Comparison of ENCODE assay signal across 8 mouse cellular contexts in the genomic region with DNA sequence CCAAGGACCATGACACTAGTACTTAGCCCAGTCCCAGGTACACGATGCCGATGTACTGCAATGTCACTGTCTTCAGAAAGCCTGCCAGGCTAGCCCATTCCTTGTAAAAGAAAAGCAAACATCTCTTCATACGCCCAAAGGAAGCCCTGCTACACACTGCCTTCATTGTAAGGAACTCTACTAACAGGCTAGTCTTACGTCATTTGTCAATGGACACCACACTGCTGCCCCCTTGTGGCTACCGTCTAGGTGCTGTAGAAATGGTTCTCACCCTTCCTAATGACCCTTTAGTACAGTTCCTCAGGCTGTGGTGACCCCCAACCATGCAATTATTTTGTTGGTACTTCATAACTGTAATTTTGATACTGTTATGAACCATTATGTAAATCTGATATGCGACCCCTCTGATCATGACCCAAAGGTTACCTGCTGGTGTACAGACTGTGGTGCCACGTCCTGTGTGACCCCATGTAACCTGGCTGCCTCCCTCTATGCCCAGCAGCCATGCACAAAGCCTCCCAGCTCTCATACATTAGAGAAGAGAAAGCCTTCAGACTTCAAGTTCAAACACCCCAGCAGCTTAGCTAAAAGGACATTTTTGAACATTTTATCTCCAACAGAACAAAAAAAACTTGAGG. TPM values are rescaled to one million over a fixed set of nuclear protein-coding genes. Genes with fewer than 3 reads are reported as not detected.
DNase-seq lines count a peak whose midpoint lies in the region; ATAC-seq and TF ChIP-seq lines count a peak whose summit lies in the region.

No protein-coding gene starts in this region.

- no peak overlapping the region for H3K4me3 ChIP-seq in kidney, embryonic 15.5 days (replicated peaks)
- no peak overlapping the region for H3K4me3 ChIP-seq in liver, embryonic 11.5 days (ENCODE audit: low read depth, low read length)
- no peak overlapping the region for H3K4me3 ChIP-seq in stomach, postnatal 0 days (ENCODE audit: low read depth, low read length)

- no peak for TF ChIP-seq EP300 in stomach, postnatal 0 days (optimal IDR thresholded peaks at IDR 0.05)

- peaks cover 96% of the 10 kb centered on the region for H3K36me3 ChIP-seq in kidney, embryonic 15.5 days
- peaks cover 66% of the 10 kb centered on the region for H3K36me3 ChIP-seq in liver, embryonic 11.5 days (ENCODE audit: control insufficient read depth, insufficient read depth, low read length)
- H3K36me3 ChIP-seq in stomach, postnatal 0 days (ENCODE audit: control insufficient read depth, insufficient read depth, low read length) = peaks cover 49% of the 10 kb centered on the region

- no peak overlapping the region for H3K4me2 ChIP-seq in kidney, embryonic 15.5 days
- no peak overlapping the region for H3K4me2 ChIP-seq in liver, embryonic 11.5 days
- H3K4me2 ChIP-seq in stomach, postnatal 0 days (replicated peaks; ENCODE audit: low read depth) = no peak overlapping the region

- no peak overlapping the region for H3K27ac ChIP-seq in kidney, embryonic 15.5 days
- no peak overlapping the region for H3K27ac ChIP-seq in liver, embryonic 11.5 days (ENCODE audit: low read depth, low read length)
- no peak overlapping the region for H3K27ac ChIP-seq in stomach, postnatal 0 days (replicated peaks)

- H3K4me1 ChIP-seq in kidney, embryonic 15.5 days = no peaks in the 10 kb centered on the region
- no peaks in the 10 kb centered on the region for H3K4me1 ChIP-seq in liver, embryonic 11.5 days (replicated peaks; ENCODE audit: control insufficient read depth, insufficient read depth, low read length)
- no peaks in the 10 kb centered on the region for H3K4me1 ChIP-seq in stomach, postnatal 0 days (replicated peaks; ENCODE audit: control insufficient read depth, insufficient read depth)

- no peak overlapping the region for H3K9ac ChIP-seq in kidney, embryonic 15.5 days
- H3K9ac ChIP-seq in liver, embryonic 11.5 days (ENCODE audit: low read depth, low read length) = no peak overlapping the region
- no peak overlapping the region for H3K9ac ChIP-seq in stomach, postnatal 0 days (ENCODE audit: low read length)

- peak; percentile 72 for DNase-seq in A20 (ENCODE audit: low read depth, low spot score)
- DNase-seq in WW6 (ENCODE audit: low read depth, low spot score) = peak; percentile 22
- peak; percentile 58 to 71 for DNase-seq in gastrocnemius, postnatal 36 days
- DNase-seq in liver, embryonic 11.5 days (ENCODE audit: low spot score) = peak; percentile 56
- peak; percentile 60 to 71 for DNase-seq in natural killer cell, adult 2 months (ENCODE audit: low spot score in 2 of 2)
- peak; percentile 87 for DNase-seq in stomach, postnatal 0 days (ENCODE audit: low spot score)

- intact Hi-C loops in gastrocnemius, postnatal 36 days (cut with DNase I) = loop anchor here (5.0 kb wide), 1 partner anchor 33 kb away; no protein-coding TSS in a partner anchor

- no peaks in the 10 kb centered on the region for H3K9me3 ChIP-seq in kidney, embryonic 15.5 days (replicated peaks)
- H3K9me3 ChIP-seq in liver, embryonic 11.5 days (ENCODE audit: control insufficient read depth, low read length) = no peaks in the 10 kb centered on the region
- no peaks in the 10 kb centered on the region for H3K9me3 ChIP-seq in stomach, postnatal 0 days (ENCODE audit: control insufficient read depth, low read length)

- H3K27me3 ChIP-seq in kidney, embryonic 15.5 days = no peaks in the 10 kb centered on the region
- no peaks in the 10 kb centered on the region for H3K27me3 ChIP-seq in liver, embryonic 11.5 days (replicated peaks; ENCODE audit: control insufficient read depth, insufficient read depth, low read length)
- no peaks in the 10 kb centered on the region for H3K27me3 ChIP-seq in stomach, postnatal 0 days (ENCODE audit: control insufficient read depth, insufficient read depth, low read length)

- ATAC-seq in common myeloid progenitor, adult 5-6 weeks (replicated peaks; ENCODE audit: low read depth, poor library complexity, severe bottlenecking) = peak; percentile 91
- ATAC-seq in kidney, embryonic 15.5 days (replicated peaks; ENCODE audit: low FRiP score) = peak; percentile 43; the same call in 1 of the 2 replicates
- peak; percentile 74 for ATAC-seq in liver, embryonic 11.5 days (replicated peaks; ENCODE audit: low FRiP score)
- ATAC-seq in stomach, postnatal 0 days (ENCODE audit: low FRiP score, low TSS enrichment) = peak; percentile 79

- peak; percentile 93 for TF ChIP-seq CTCF in stomach, postnatal 0 days (IDR thresholded peaks at IDR 0.05; ENCODE audit: low read depth)

- WGBS in kidney, embryonic 15.5 days = 61% methylated on average over 7 of the region's 7 CpGs
- 68% methylated on average over 7 of the region's 7 CpGs for WGBS in liver, embryonic 11.5 days
- 57% methylated on average over 7 of the region's 7 CpGs for WGBS in stomach, postnatal 0 days

RNA-seq across cellular contexts. Expression of gene Erfe, which starts 14.3 kb away (rescaled TPM):
- 0.58 and 0.73 TPM in 2 replicates for total RNA-seq in common myeloid progenitor, adult 5-6 weeks (2017)
- total RNA-seq in gastrocnemius, postnatal 36 days (2021) = 1 to 10 TPM; 1.8 to 2.1 TPM
- 1.9 and 2.0 TPM in 2 replicates for polyA plus RNA-seq in kidney, embryonic 15.5 days (2015; fragmentation: Nextera tagmentation; extraction: Ambion mirVana)
- polyA plus RNA-seq in liver, embryonic 11.5 days (2014; fragmentation: Nextera tagmentation; extraction: Ambion mirVana) = 3.1 and 4.1 TPM in 2 replicates
- 1.2 and 1.5 TPM in 2 replicates for polyA plus RNA-seq in stomach, postnatal 0 days (2015; fragmentation: Nextera tagmentation; extraction: Ambion mirVana)

RNA-seq across cellular contexts. Expression of gene Ilkap, which starts 18.0 kb away (rescaled TPM):
- total RNA-seq in common myeloid progenitor, adult 5-6 weeks (2017) = 123 and 126 TPM in 2 replicates
- 10 to 100 TPM; 33.2 TPM for total RNA-seq in gastrocnemius, postnatal 36 days (2021)
- polyA plus RNA-seq in kidney, embryonic 15.5 days (2015; fragmentation: Nextera tagmentation; extraction: Ambion mirVana) = 132 and 141 TPM in 2 replicates
- polyA plus RNA-seq in liver, embryonic 11.5 days (2014; fragmentation: Nextera tagmentation; extraction: Ambion mirVana) = 159 and 168 TPM in 2 replicates
- polyA plus RNA-seq in stomach, postnatal 0 days (2015; fragmentation: Nextera tagmentation; extraction: Ambion mirVana) = 58.1 and 60.1 TPM in 2 replicates

RNA-seq across cellular contexts. Expression of gene Klhl30, which starts 29.8 kb away (rescaled TPM):
- total RNA-seq in common myeloid progenitor, adult 5-6 weeks (2017) = 0.05 TPM in 1 of 2 replicates, not detected in the other
- 10 to 100 TPM; 55.0 to 66.7 TPM for total RNA-seq in gastrocnemius, postnatal 36 days (2021)
- 0.53 and 0.73 TPM in 2 replicates for polyA plus RNA-seq in kidney, embryonic 15.5 days (2015; fragmentation: Nextera tagmentation; extraction: Ambion mirVana)
- polyA plus RNA-seq in liver, embryonic 11.5 days (2014; fragmentation: Nextera tagmentation; extraction: Ambion mirVana) = 0.17 and 0.64 TPM in 2 replicates
- 0.61 and 0.80 TPM in 2 replicates for polyA plus RNA-seq in stomach, postnatal 0 days (2015; fragmentation: Nextera tagmentation; extraction: Ambion mirVana)

RNA-seq across cellular contexts. Expression of gene Hes6, which starts 33.3 kb away (rescaled TPM):
- 22.9 and 31.3 TPM in 2 replicates for total RNA-seq in common myeloid progenitor, adult 5-6 weeks (2017)
- total RNA-seq in gastrocnemius, postnatal 36 days (2021) = 1 to 10 TPM; 7.5 to 7.9 TPM
- polyA plus RNA-seq in kidney, embryonic 15.5 days (2015; fragmentation: Nextera tagmentation; extraction: Ambion mirVana) = 67.4 and 70.0 TPM in 2 replicates
- 50.8 and 51.8 TPM in 2 replicates for polyA plus RNA-seq in liver, embryonic 11.5 days (2014; fragmentation: Nextera tagmentation; extraction: Ambion mirVana)
- polyA plus RNA-seq in stomach, postnatal 0 days (2015; fragmentation: Nextera tagmentation; extraction: Ambion mirVana) = 40.7 and 43.1 TPM in 2 replicates

RNA-seq across cellular contexts. Expression of gene Espnl, which starts 58.7 kb away (rescaled TPM):
- 0.14 TPM in 1 of 2 replicates, not detected in the other for total RNA-seq in common myeloid progenitor, adult 5-6 weeks (2017)
- total RNA-seq in gastrocnemius, postnatal 36 days (2021) = under 1 TPM; 0.05 to 0.10 TPM
- polyA plus RNA-seq in kidney, embryonic 15.5 days (2015; fragmentation: Nextera tagmentation; extraction: Ambion mirVana) = 0.06 and 0.10 TPM in 2 replicates
- 0.05 and 0.10 TPM in 2 replicates for polyA plus RNA-seq in liver, embryonic 11.5 days (2014; fragmentation: Nextera tagmentation; extraction: Ambion mirVana)
- polyA plus RNA-seq in stomach, postnatal 0 days (2015; fragmentation: Nextera tagmentation; extraction: Ambion mirVana) = 0.02 TPM in 1 of 2 replicates, not detected in the other

Comparison
In these comparisons a context has a peak if more than half of its experiments do, and no peak if none do; other contexts are left out.
1. DNase-seq: peak in every context shown above with its lines; median percentile 87 in stomach, postnatal 0 days; 72 in A20; 66 in natural killer cell, adult 2 months; 64 in gastrocnemius, postnatal 36 days; 56 in liver, embryonic 11.5 days; 22 in WW6.